Mouse (Mus musculus) WW6 (cell line): Measurements from ENCODE around the gene Narfl.
"Not testable (repeated sequence)": the region's sequence is repeated elsewhere in the genome, so short reads cannot be mapped to it uniquely, and the experiment has no call there.

ENCODE experiments used
- DNase-seq: peaks from one replicate; pipeline ENCODE4 v3.0.0-alpha.2; 2013; ENCODE audit warnings: low read depth, low spot score

The Narfl gene

DNA sequence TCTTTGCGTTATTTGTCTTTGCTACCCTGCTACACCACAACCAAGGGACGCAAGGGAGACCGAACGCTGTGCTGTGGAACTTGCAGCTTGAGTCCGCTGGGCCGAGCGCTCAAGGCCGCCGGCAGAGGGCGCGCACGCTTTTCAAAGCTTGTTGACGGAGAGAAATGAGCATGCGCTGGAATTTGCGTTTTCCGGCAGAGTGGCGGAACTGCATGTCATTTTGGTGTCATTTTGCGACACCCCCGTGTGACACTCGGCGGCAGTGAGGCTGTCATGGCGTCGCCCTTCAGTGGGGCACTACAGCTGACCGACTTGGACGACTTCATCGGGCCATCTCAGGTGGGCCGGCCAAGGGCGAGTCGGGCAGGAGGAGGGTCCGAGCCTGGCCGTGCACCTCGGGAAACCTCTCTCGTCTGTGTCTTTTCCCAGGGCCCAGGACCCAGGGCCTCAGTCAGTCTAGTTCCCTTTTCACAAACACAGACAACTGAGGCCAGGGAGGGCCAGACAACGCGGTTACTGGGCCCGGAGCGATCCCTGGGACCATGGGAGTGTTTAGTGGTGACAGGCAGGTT lies at the start of gene Narfl:
TSS of gene Narfl (plus strand) at position 228 of the 572 bp plus-strand sequence.
- DNase-seq: peak; percentile 92

GRCm38 (mm10) chr17:25723919-25724318 lies 49.7 kb upstream of the Narfl start:
- no peak for DNase-seq

- no peak for DNase-seq
Measured at GRCm38 (mm10) chr17:25725264-25725663, 48.3 kb upstream of the Narfl start.

- DNase-seq: peak; percentile 99
Measured at GRCm38 (mm10) chr17:25727265-25728008, 46.1 kb upstream of the Narfl start, which contains the start of the genes Chtf18 and Rpusd1. TSS of gene Chtf18 (minus strand) at chr17:25727419. TSS of gene Rpusd1 (plus strand) at chr17:25727670.

DNA sequence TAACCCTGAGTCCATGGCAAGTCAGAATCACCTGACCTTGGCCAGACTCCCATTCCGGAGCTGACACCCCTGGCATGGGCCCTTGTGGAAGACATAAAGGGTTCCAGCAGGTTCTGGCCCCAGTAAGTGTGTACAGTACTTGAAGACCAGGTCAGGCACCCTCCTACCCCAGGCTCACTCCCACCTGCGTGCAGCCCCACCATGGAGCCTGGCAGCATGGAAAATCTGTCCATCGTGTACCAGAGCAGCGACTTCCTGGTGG lies 45.6 kb upstream of the Narfl start:
- DNase-seq: no peak

GRCm38 (mm10) chr17:25732082-25732481 lies 41.5 kb upstream of the Narfl start:
- peak; percentile 70 for DNase-seq

DNA sequence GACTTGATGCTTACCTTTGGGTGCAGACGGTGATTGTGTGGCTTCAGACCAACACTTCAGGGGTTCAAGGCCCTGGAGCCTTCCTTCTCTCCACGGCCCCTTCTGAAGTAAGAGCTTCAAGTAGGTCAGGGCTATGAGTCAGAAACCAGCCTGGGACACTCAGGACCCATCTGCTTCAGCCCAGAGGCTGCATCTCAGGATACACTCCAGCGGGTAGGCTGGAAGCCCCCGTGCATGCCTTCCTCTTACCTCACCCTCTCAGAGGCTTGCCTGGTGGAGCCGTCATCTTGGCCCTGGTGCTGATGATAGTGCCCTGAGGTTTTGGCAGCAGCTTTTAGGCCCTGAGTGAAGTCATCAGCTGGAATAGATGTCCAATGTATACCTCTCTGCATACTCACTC lies 38.3 kb upstream of the Narfl start:
- no peak for DNase-seq

DNA sequence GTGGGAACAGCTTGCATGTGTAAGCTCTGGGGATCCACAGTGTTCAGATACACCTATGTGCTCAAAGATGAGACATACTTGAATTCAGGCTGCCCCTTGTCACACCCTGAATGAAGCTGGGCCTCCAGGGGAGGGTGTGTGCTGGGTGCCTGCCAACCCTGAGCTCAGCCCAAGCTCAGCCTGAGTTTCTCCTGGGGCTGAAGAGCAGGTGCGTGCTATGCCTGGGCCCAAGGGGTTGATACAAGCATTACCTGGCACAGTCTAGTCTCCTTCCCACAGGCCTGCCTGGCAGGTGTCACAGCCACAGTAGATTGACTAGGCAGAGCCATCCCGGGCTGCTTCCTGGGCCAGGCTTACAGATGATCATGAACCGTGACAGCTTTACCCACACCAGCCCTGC lies 37.8 kb upstream of the Narfl start, which contains the start of gene Mslnl:
TSS of gene Mslnl (plus strand) at position 298 of the 400 bp plus-strand sequence.
- no peak for DNase-seq

DNA sequence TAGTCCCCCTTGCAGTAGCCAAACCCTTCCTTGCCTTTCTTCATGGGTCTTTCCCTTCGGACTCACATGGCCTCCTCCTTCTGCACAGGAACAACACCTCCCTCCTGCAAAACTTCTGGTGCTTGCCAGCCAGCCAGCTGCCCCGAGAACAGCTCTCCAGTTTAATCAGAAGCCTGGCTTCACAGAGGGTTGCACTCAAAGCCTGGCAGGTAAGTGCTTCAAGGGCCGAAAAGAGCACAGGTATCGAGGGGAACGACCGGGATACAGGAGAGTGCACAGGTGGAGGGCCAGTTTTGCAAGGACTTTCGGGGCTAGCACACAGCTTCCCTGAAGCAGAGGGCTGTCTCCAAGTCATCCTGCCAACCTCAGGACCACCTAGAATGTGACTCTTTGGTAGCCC lies 34.7 kb upstream of the Narfl start:
- DNase-seq: no peak

- DNase-seq: not testable (repeated sequence)
Measured at GRCm38 (mm10) chr17:25741471-25741870, 32.1 kb upstream of the Narfl start.

DNA sequence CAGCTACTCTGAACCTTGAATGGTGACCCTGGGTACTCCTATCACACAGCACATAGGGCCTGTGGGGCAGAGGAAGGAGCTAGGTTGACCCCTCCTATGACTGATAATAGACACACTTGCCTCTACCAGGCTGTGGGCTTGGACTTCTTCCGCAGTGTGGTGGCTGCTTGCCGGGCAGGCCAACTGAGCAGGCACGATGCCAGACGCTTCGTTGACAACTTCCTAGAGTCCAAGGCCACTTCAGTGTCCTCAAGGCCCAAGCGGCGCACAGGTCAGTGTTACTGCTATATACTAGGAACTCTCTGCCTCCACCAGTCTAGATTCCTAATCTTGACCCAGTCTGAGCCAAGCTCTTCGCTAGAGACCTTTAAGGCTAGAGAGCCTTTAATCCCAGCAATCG lies 29.7 kb upstream of the Narfl start:
- no peak for DNase-seq

DNA sequence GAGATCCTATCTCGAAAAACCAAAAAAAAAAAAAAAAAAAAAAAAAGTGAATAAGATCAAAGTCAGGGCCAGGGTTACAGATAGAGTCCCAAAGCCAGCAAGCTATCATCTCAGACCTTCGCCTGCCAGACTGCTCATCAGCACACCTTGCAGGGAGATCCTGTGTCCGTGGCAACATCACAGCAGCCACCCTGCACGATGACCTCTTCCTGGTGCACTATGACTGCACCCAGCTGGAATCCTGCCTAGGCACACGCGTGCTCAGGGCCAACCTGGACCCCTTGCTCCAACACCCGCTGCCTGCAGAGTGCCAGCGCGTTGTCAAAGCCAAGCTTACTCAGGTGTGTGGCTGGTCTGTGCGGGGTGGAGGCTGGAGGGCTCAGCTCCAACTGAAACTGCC lies 29.3 kb upstream of the Narfl start:
- DNase-seq: no peak

DNA sequence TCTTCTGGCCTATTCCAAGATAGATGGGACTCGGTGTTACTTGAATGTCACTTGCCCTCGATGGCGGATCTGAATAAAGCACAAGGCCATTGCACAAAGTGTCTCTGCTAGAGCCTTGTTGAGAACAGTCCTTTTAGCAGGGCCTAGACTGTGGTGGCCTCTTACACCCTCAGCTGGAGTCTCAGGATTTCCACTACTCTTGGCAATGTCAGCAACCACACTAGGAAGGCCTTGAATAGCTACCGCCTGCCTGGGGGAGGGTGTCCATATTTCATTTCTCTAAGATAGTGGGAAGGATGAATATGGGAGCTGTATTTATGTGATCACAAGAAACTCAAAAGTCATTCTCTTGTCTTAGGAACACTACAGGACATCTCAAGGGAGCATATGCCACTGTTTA lies 25.3 kb upstream of the Narfl start:
- DNase-seq: no peak

GRCm38 (mm10) chr17:25749314-25749713 lies 24.3 kb upstream of the Narfl start:
- no peak for DNase-seq

DNA sequence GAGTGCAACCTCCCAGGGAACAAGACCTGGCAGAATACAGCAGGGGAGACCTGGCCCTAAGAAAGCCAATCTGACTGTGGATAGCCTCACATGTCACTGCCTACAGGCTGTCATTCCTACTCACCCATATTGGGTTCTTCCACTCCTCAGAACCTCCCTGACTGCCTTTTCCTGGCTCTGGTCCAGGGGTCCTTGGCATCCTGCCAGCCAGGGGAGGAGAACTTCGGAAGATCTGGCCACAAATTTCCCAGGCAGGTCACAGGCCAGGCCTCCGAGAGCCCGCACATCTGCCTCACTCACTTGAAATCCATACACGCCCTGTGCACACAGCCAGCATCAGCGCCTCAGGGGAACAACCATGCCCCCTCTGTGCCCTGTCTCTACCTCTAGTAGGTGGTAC lies 22.1 kb upstream of the Narfl start:
- DNase-seq: no peak

GRCm38 (mm10) chr17:25754241-25754640 lies 19.3 kb upstream of the Narfl start, which contains the start of gene Msln:
TSS of gene Msln (minus strand) at chr17:25754378.
- no peak for DNase-seq

DNA sequence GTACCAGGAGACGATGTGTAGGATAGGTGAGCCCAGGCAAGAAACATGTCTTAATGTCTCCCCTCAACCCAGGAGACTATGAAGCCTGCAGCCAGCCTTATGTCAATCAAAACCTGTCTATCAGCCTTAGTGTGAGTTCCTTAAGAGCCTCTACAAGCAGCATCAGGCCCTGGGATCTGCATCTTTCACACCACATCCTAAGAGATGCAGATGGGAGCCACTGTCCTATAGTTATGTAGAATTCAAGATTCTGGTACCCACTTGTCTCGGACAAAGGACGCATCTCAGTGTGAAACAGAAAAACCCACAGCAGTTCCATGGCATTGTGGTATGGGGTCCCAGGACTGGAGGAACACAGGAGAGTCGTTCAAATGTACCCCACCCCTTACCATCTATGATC lies 18.5 kb upstream of the Narfl start:
- no peak for DNase-seq

- DNase-seq: no peak
Measured at GRCm38 (mm10) chr17:25755627-25756377, 17.8 kb upstream of the Narfl start.

- peak; percentile 36 for DNase-seq
Measured at GRCm38 (mm10) chr17:25756378-25757242, 17.0 kb upstream of the Narfl start.

- no peak for DNase-seq
Measured at GRCm38 (mm10) chr17:25757691-25758090, 15.9 kb upstream of the Narfl start.

DNA sequence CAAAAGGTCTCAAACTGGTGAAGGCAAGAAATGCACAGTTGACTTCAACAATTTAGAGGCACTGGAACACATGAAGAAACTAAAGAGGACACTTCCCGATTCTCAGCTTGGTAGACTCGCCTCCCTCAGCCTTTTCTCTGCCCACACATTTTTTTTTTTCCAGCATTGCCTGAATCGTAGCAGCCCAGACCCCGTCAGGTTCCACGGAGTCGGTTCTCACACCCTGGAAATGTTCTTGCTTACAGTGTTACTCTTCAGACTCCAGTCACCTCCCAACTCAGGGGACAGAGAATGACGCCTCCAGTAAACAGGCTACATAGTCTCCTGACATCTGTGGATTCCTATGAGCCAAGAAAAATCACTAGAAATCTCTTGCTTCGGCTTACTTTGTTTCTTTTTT lies 13.4 kb upstream of the Narfl start:
- DNase-seq: no peak

- DNase-seq: no peak
Measured at GRCm38 (mm10) chr17:25761561-25761970, 12.0 kb upstream of the Narfl start.
